Mouse (Mus musculus) natural killer cell, adult 2 months (primary cell): Measurements from ENCODE around the gene Creb5.

ENCODE experiments used
- DNase-seq, 2 experiments: peaks; one replicate each; pipeline ENCODE4 v3.0.0; 2022; ENCODE audit warnings: low spot score in 2 of 2

The Creb5 gene

DNA sequence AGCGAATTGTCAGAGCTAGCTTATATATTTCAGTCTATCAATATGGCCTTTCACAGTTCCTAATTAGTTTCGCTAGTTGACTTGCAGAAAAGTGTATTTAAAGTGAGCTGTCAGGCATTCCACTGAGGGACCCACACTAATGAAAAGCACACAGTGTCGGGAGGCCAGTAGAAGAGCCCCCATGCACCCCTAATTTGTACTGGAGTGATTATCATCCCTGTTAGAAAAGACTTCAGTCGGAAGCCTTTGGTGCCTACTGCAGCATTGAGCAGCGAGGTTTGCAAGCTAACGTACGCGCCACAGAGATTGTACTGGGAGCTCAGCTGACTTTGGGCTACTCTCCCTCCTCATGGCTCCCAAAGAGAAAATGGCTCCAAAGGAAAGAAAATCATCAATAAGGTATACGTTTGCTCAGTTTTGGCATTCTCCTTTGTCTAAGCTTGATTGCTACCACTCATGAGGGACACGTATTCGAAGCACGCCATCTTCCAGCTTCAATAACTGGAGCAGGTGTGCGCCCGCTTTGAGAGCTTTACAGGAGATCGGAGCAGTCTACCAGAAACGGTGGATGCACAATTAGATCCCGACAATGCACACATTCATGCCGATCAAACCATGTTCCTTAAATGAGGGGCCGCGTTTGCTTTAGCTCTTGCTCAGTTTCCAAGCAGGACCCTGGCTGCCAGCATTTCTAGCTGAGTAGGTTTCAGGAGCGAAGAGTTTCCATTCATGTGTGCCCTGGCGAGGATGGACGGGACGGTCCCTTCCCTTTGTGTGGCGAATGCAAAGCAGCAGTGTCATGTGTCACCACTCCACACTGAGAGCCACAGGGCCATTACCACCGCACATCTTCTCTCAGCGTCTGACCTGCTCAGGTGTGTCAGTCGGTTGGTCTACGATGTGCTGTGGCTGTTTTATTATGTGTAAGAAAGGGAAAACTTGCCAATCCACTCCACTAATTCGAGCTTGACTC is 354.8 kb downstream of the Creb5 start:
- DNase-seq, result no peak

DNA sequence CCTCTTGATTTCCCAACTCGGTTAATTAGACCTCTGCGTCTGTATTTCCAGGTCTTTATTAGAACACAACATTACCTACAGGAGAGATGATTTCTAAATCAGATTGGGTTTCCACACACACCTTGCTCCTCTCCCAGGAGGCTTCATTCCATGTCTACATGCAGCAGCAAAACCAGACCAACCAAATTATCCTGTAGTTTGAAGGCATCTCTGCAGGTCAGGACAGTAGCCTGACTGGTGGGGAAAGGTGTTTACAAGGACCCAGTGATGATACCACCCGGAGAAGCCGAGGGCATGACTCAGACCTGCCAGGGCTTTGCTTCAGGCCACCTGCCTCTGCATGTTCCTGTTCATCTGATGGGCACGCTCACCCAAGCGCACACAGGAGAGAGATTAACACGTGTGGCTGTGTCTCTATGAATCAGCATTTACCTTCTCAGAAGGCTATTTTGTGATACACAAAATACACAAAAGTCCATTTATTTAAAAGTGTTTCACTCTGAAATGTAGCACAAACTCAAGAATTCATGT is 355.8 kb downstream of the Creb5 start:
- DNase-seq, result no peak

GRCm38 (mm10) chr6:53643481-53643880 is 356.4 kb downstream of the Creb5 start:
- no peak for DNase-seq

DNA sequence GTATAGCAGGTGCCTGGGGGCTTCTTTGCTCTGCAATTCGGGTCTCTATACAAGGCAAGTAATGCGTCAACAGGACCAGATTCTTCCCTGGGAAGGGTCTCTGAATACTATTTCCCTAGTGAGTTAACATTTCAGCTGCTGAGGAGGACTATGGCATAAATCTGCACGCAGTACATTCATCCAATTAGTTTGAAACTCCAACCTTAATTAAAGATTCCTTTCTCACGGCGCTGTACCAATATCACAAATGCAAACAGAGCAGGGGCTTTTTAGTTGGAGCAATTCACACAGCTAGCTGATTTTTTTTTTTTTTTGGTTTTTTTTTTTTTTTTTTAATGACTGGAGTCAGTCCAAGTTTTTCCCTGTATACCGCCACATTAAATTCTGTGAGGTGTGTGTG is 357.0 kb downstream of the Creb5 start:
- DNase-seq, result no peak

- no peak for DNase-seq
Observed at GRCm38 (mm10) chr6:53644971-53645370, 357.9 kb downstream of the Creb5 start.

- DNase-seq, result no peak
Observed at GRCm38 (mm10) chr6:53649782-53650181, 362.7 kb downstream of the Creb5 start.

DNA sequence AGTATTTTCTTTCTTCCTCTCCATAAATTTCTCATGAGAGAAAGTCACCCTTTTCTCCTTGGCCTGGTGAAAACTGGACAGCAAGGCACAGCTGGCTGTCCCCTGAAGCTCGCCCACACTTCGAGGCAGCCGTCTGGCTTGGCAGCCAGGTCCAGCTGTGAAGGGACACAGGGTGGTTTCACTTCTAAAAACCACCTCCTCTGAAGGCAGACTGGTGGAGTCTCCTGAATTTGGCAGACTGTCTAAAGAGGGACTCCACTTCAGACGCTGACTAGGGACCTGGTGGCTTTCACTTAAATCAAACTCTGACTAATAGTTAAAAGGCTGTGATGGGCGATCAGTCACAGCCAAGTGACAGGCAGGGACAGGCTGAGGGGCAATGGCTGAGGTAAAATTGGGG is 365.6 kb downstream of the Creb5 start:
- no peak for DNase-seq

GRCm38 (mm10) chr6:53653706-53654360 is 366.8 kb downstream of the Creb5 start:
- DNase-seq, result no peak

GRCm38 (mm10) chr6:53654361-53654824 is 367.3 kb downstream of the Creb5 start:
- DNase-seq, result no peak

DNA sequence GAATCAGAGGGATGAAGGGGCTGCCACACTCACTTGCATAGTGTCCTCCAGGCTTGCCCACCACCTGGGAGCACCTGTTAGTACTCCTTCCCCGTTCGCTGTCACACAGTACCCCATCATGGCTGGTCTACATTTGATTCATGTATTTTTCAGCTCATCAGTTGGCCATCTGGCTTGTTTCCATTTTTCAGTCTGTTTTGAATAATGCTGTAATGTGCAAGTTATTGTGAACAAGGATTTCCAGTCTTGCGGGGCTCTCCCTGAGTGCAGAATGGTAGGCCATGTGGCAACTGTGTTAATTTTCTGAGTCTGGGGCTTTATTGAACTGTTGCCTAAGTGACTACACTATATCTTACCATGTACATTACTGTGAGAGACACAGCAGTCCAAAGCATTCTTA is 369.4 kb downstream of the Creb5 start:
- no peak for DNase-seq

GRCm38 (mm10) chr6:53657483-53657882 is 370.4 kb downstream of the Creb5 start:
- no peak for DNase-seq

- DNase-seq, result no peak
Observed at GRCm38 (mm10) chr6:53662858-53663833, 376.1 kb downstream of the Creb5 start.

- DNase-seq, result no peak
Observed at GRCm38 (mm10) chr6:53664759-53665158, 377.7 kb downstream of the Creb5 start.

DNA sequence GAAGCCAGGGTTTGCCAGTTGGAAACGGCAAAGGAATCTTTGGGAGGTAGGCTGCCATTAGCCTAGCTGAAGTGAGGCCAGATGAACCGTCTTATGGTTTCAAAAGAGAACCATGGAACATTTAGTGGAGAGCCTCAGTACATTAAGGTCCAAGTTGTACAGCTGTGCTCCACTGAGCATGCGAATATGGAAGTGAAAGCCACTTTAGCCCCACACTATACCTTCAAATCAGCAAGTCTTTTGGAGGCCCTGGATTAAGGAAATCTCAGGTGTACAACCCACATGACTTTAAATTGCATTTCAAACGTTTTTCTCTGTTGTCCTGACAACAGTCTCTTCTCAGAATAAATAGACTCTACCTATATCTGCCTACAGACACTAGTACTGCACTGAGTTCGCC is 379.4 kb downstream of the Creb5 start:
- DNase-seq, result no peak

DNA sequence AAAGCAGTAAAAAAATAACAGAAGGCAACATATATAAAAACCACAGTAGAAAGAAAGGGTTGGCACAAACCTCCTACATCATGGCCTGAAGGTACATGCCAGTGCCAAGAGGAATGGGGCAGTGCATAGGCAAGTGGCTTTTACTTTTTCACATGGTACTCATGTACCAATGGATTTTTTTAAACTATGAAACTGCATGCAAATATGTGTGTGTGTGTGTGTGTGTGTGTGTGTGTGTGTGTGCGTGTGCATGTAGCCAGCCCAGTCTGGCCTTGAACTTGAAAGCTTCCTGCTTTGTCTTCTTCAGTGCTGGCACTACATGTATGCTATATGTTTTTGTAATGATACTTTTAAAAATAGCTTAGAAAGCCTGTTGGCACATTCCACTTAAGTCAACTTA is 391.2 kb downstream of the Creb5 start:
- no peak for DNase-seq

DNA sequence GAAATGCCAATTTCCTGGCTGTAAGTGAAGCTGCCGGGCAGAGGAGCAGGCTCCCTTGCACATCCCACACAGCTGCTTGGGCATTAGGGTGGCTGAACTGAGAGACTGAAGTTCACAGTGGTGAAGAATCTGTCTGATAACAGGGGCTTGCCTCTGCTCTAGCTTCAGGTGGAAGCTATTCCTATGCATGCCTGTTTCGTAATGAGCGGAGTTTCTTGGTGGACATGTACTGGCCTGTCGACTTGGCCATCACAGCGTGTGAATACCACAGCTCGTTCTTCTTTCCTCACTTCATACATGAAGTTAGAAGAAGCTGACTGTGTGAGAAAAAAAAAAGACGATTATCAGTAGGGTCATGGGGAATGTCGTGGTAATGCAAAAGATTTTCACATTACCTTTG is 393.0 kb downstream of the Creb5 start:
- no peak for DNase-seq

DNA sequence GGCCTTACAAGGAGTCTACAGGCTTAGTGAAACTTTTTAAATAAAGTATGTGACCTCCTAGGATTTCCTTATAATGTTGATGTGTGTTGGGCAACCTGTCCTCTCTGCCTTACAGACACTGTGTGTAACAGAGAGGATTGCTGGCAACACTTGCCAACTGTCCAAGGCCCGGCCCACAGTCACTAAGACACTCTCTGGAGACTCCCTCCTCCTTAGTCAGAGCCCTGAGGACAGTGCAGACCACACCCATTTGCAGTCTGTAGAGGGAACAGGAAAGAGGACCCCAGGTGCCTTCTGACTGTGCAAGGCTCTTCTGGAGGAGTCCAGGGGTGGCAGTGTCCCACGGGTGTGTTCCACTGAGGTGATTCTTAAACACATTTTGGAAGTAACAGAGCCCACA is 397.3 kb downstream of the Creb5 start:
- no peak for DNase-seq

DNA sequence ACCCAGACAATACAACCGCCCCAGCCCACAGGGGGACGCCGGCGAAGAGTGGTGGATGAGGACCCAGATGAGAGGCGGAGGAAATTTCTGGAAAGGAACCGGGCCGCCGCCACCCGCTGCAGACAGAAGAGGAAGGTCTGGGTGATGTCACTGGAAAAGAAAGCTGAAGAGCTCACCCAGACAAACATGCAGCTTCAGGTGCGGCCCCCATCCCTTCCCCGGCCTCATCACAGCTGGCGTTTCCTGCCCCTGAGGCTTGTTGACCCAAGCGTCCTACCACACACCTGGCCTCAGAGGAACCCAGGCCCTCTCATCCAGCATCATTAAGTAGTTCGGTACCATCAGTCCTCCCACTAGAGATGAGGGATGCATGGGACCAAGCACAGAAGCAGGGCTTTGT is 398.3 kb downstream of the Creb5 start:
- DNase-seq, result no peak

- no peak for DNase-seq
Observed at GRCm38 (mm10) chr6:53688762-53689477, 401.9 kb downstream of the Creb5 start.

GRCm38 (mm10) chr6:53691006-53691405 is 403.9 kb downstream of the Creb5 start:
- no peak for DNase-seq

DNA sequence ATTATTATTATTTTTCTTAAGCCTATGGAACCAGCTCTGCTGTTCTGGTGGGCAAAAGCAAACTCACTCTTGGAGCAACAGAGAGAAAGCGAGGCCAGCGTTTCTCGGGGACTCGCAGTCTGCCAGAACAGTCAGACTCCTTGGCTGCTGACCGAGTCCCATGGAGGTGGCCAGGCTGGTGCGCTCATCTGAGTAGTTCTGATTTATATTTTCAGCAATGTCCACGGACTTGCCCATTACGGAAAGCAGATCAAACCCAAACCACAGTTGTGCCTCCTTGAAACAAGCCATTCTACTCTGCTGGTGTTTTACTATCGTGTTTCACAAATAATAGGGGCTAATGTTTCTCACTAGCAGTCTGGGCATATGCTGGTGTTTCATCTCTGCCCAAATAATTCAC is 408.1 kb downstream of the Creb5 start:
- no peak for DNase-seq
